Mouse (Mus musculus): ENCODE data around the gene Tmem200a. TPM values are rescaled to one million over a fixed set of nuclear protein-coding genes. Genes with fewer than 3 reads are reported as not detected.

The Tmem200a gene
- total and polyA plus RNA-seq, 3 experiments = not detected

- TF ChIP-seq TBP (conservative IDR thresholded peaks at IDR 0.05; ENCODE audit: low read depth, low read length) = no peak
- no peak for TF ChIP-seq KAT2A (IDR thresholded peaks at IDR 0.05; ENCODE audit: insufficient replicate concordance, low read length)
- TF ChIP-seq E2F4 (IDR thresholded peaks at IDR 0.05; ENCODE audit: insufficient replicate concordance, low read depth, low read length) = no peak
- no peak for TF ChIP-seq NRF1 (IDR thresholded peaks at IDR 0.05; ENCODE audit: low read depth, low read length)
- no peak for TF ChIP-seq EP300 (IDR thresholded peaks at IDR 0.05; ENCODE audit: low read length)
- TF ChIP-seq CTCF (conservative IDR thresholded peaks at IDR 0.05 in 1 of 2, IDR thresholded peaks at IDR 0.05 in 1 of 2; ENCODE audit: low read depth in 2 of 2, low read length in 2 of 2) = no peak
- TF ChIP-seq JUND (conservative IDR thresholded peaks at IDR 0.05; ENCODE audit: low read depth, low read length) = no peak
- no peak for TF ChIP-seq MAX (IDR thresholded peaks at IDR 0.05; ENCODE audit: low read length)
- no peak for TF ChIP-seq PAX5 (IDR thresholded peaks at IDR 0.05; ENCODE audit: low read length)
- no peak for TF ChIP-seq MYC (IDR thresholded peaks at IDR 0.05; ENCODE audit: low read depth, low read length)
- no peak for TF ChIP-seq RAD21 (IDR thresholded peaks at IDR 0.05; ENCODE audit: low read depth, low read length)
- in situ Hi-C loops (cut with MboI; ENCODE audit: low pct_ligation_motif_present, low pct_unique_long_range_greater_than_20kb, low sequenced_read_pairs) = no loop called here
- dilution Hi-C loops (cut with MboI; ENCODE audit: extremely low pct_ligation_motif_present, extremely low pct_unique_long_range_greater_than_20kb, low sequenced_read_pairs) = no loop called here
These were observed 133.0 kb downstream of the Tmem200a start for GRCm38 (mm10) chr10:25945866-25946265.

GRCm38 (mm10) chr10:25944641-25945040, 134.2 kb downstream of the Tmem200a start:
- H3K27ac ChIP-seq (ENCODE audit: insufficient read depth, low read depth) = no peak overlapping the region
- no peak overlapping the region for H3K4me3 ChIP-seq (replicated peaks in 1 of 3; ENCODE audit: low read depth in 2 of 3, low read length in 2 of 3, poor library complexity in 1 of 3)
- no peaks in the 10 kb centered on the region for H3K36me3 ChIP-seq (replicated peaks in 1 of 2; ENCODE audit: control insufficient read depth in 1 of 2, insufficient read depth in 1 of 2, low read length in 1 of 2)
- H3K79me2 ChIP-seq (replicated peaks; ENCODE audit: control insufficient read depth, extremely low read depth, insufficient read depth, poor library complexity, severe bottlenecking) = no peaks in the 10 kb centered on the region
- TF ChIP-seq CHD2 (IDR thresholded peaks at IDR 0.05; ENCODE audit: low read length) (no peak), NELFE (IDR thresholded peaks at IDR 0.05; ENCODE audit: low read depth, low read length) (no peak), BHLHE40 (IDR thresholded peaks at IDR 0.05; ENCODE audit: low read depth, low read length) (no peak), SIN3A (IDR thresholded peaks at IDR 0.05; ENCODE audit: low read length) (no peak), ETS1 (conservative IDR thresholded peaks at IDR 0.05; ENCODE audit: low read depth, low read length) (no peak), E2F4 (IDR thresholded peaks at IDR 0.05; ENCODE audit: insufficient replicate concordance, low read depth, low read length) (no peak), SMC3 (IDR thresholded peaks at IDR 0.05; ENCODE audit: low read depth, low read length) (no peak), EP300 (IDR thresholded peaks at IDR 0.05; ENCODE audit: low read length) (no peak), CHD1 (IDR thresholded peaks at IDR 0.05; ENCODE audit: low read depth, low read length) (no peak), GABPA (IDR thresholded peaks at IDR 0.05; ENCODE audit: insufficient replicate concordance, low read depth, low read length) (no peak), USF2 (conservative IDR thresholded peaks at IDR 0.05; ENCODE audit: low read depth, low read length) (no peak), HCFC1 (IDR thresholded peaks at IDR 0.05; ENCODE audit: low read depth, low read length) (no peak), MYC (IDR thresholded peaks at IDR 0.05; ENCODE audit: low read depth, low read length) (no peak), MEF2A (IDR thresholded peaks at IDR 0.05; ENCODE audit: borderline replicate concordance, low read depth, low read length) (no peak), ELF1 (IDR thresholded peaks at IDR 0.05; ENCODE audit: low read depth, low read length) (no peak), MXI1 (IDR thresholded peaks at IDR 0.05; ENCODE audit: low read depth, low read length) (no peak), POLR2A (IDR thresholded peaks at IDR 0.05; ENCODE audit: low read depth, low read length) (no peak), ZNF384 (IDR thresholded peaks at IDR 0.05; ENCODE audit: low read depth, low read length) (no peak)
- in situ Hi-C loops (cut with MboI; ENCODE audit: low pct_ligation_motif_present, low pct_unique_long_range_greater_than_20kb, low sequenced_read_pairs) = no loop called here
- no peaks in the 10 kb centered on the region for H3K9me3 ChIP-seq (replicated peaks; ENCODE audit: low read length)
- no peak overlapping the region for H3K9ac ChIP-seq (ENCODE audit: insufficient read depth, low read depth)
- H3K4me1 ChIP-seq (ENCODE audit: control insufficient read depth in 1 of 2, insufficient read depth in 2 of 2) = peaks cover 0 to 4% of the 10 kb centered on the region in 2 experiments; a peak in 2 of 4 replicates
- DNase-seq (ENCODE audit: extremely low read depth) = no peak
- H3K27me3 ChIP-seq (replicated peaks) = no peaks in the 10 kb centered on the region
- no peak overlapping the region for H3K4me2 ChIP-seq (ENCODE audit: insufficient read depth, low read depth, poor library complexity, severe bottlenecking)
- dilution Hi-C loops (cut with MboI; ENCODE audit: extremely low pct_ligation_motif_present, extremely low pct_unique_long_range_greater_than_20kb, low sequenced_read_pairs) = no loop called here

More at GRCm38 (mm10) chr10:25945866-25946265, 133.0 kb downstream of the Tmem200a start:
- no peak for DNase-seq (ENCODE audit: extremely low read depth)
- Histone ChIP-seq H3K4me2 (ENCODE audit: insufficient read depth, low read depth, poor library complexity, severe bottlenecking) (no peak overlapping the region), H3K27ac (ENCODE audit: insufficient read depth, low read depth) (no peak overlapping the region), H3K4me1 (ENCODE audit: control insufficient read depth in 1 of 2, insufficient read depth in 2 of 2) (peaks cover 0 to 4% of the 10 kb centered on the region in 2 experiments; a peak in 2 of 4 replicates), H3K27me3 (replicated peaks) (no peaks in the 10 kb centered on the region), H3K9ac (ENCODE audit: insufficient read depth, low read depth) (no peak overlapping the region), H3K4me3 (replicated peaks in 1 of 3; ENCODE audit: low read depth in 2 of 3, low read length in 2 of 3, poor library complexity in 1 of 3) (no peak overlapping the region), H3K9me3 (replicated peaks; ENCODE audit: low read length) (no peaks in the 10 kb centered on the region), H3K36me3 (replicated peaks in 1 of 2; ENCODE audit: control insufficient read depth in 1 of 2, insufficient read depth in 1 of 2, low read length in 1 of 2) (no peaks in the 10 kb centered on the region), H3K79me2 (replicated peaks; ENCODE audit: control insufficient read depth, extremely low read depth, insufficient read depth, poor library complexity, severe bottlenecking) (no peaks in the 10 kb centered on the region)

All from CH12.LX (cell line).